Mouse (Mus musculus) cortical plate, adult 2 months (tissue): Measurements from ENCODE around the gene Zfp39.

Experiments used
- CTCF ChIP-seq: fragments of 200-500 bp; IDR thresholded peaks from 2 replicates; pipeline ENCODE4 v1.5.1; 2011; ENCODE audit warnings: mild to moderate bottlenecking, control low read depth, low read length; ENCODE audit not compliant: insufficient read depth; ENCODE audit errors: extremely low read depth
- POLR2A ChIP-seq: fragments of 200-500 bp; IDR thresholded peaks from 2 replicates; pipeline ENCODE4 v1.6.1; 2011; ENCODE audit warnings: mild to moderate bottlenecking, low read length, control low read depth; ENCODE audit not compliant: insufficient read depth; ENCODE audit errors: extremely low read depth

DNA sequence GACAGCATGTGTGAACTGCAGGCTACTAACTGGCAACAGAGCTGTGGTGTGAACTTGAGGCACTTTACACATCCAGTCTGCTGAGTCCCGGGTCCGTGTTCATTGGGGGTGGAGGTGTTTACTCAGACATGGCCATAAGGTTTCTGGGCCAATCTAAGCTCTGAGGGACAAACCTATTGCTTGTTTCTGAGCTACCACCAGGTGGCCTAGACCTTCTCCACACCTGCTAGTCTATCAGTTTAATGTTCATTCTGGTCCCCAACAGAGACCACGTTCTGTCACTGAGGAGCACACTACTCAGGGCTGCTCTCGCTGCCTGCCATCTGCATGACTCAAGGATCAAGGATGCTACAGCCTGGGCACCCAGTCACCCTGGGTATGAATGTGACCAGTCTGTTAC lies 27.6 kb upstream of the Zfp39 start:
- TF ChIP-seq CTCF (0 out of 2 replicates have a peak, but pooled peaks have one; percentile 1), POLR2A (no peak)
